Mouse (Mus musculus): Measurements from ENCODE around the gene Stbd1.

Gene Stbd1

GRCm38 (mm10) chr5:92602691-92603690 lies at the start of gene Stbd1:
Gene Stbd1 (plus strand): TSS chr5:92603041.
- DNase-seq = peak; percentile 22

- no peak for DNase-seq
Observed at GRCm38 (mm10) chr5:92553939-92554338, 48.9 kb upstream of the Stbd1 start.

GRCm38 (mm10) chr5:92554443-92554842 lies 48.4 kb upstream of the Stbd1 start:
- DNase-seq = no peak

- DNase-seq = peak; percentile 55
Observed at GRCm38 (mm10) chr5:92554891-92555511, 47.8 kb upstream of the Stbd1 start, which contains the start of gene Fam47e. Gene Fam47e (plus strand): TSS chr5:92555069.

GRCm38 (mm10) chr5:92555905-92556304 lies 46.9 kb upstream of the Stbd1 start:
- DNase-seq = no peak

GRCm38 (mm10) chr5:92557508-92557907 lies 45.3 kb upstream of the Stbd1 start:
- no peak for DNase-seq

GRCm38 (mm10) chr5:92560201-92560600 lies 42.6 kb upstream of the Stbd1 start:
- DNase-seq = no peak

GRCm38 (mm10) chr5:92562002-92562401 lies 40.8 kb upstream of the Stbd1 start:
- no peak for DNase-seq

GRCm38 (mm10) chr5:92571232-92571631 lies 31.6 kb upstream of the Stbd1 start:
- no peak for DNase-seq

- DNase-seq = no peak
Observed at GRCm38 (mm10) chr5:92579559-92579958, 23.3 kb upstream of the Stbd1 start.

GRCm38 (mm10) chr5:92585932-92586331 lies 16.9 kb upstream of the Stbd1 start:
- DNase-seq = no peak

GRCm38 (mm10) chr5:92595026-92595425 lies 7.8 kb upstream of the Stbd1 start:
- DNase-seq = no peak

- DNase-seq = no peak
Observed at GRCm38 (mm10) chr5:92596865-92597264, 6.0 kb upstream of the Stbd1 start.

- peak; percentile 14 for DNase-seq
Observed at GRCm38 (mm10) chr5:92599030-92599429, 3.8 kb upstream of the Stbd1 start.

GRCm38 (mm10) chr5:92604452-92605247 lies 1.8 kb downstream of the Stbd1 start:
- DNase-seq = no peak

- DNase-seq = no peak
Observed at GRCm38 (mm10) chr5:92607492-92608229, 4.8 kb downstream of the Stbd1 start.

- DNase-seq = no peak
Observed at GRCm38 (mm10) chr5:92612756-92613155, 9.9 kb downstream of the Stbd1 start.

- no peak for DNase-seq
Observed at GRCm38 (mm10) chr5:92621883-92622282, 19.0 kb downstream of the Stbd1 start.

- DNase-seq = no peak
Observed at GRCm38 (mm10) chr5:92627896-92628295, 25.1 kb downstream of the Stbd1 start.

GRCm38 (mm10) chr5:92633526-92633925 lies 30.7 kb downstream of the Stbd1 start:
- DNase-seq = no peak

GRCm38 (mm10) chr5:92634916-92635315 lies 32.1 kb downstream of the Stbd1 start:
- DNase-seq = no peak

GRCm38 (mm10) chr5:92635891-92636290 lies 33.0 kb downstream of the Stbd1 start:
- DNase-seq = no peak

Measured in right cerebral cortex, postnatal 25 days (tissue).